Mouse (Mus musculus): ENCODE measurements around the gene Clec2g. TPM values are rescaled to one million over a fixed set of nuclear protein-coding genes. Genes with fewer than 3 reads are reported as not detected.
"Not testable (repeated sequence)": the region's sequence is repeated elsewhere in the genome, so short reads cannot be mapped to it uniquely, and the experiment has no call there.

Gene Clec2g
- total and polyA plus RNA-seq, 2 experiments from 2014 or later: not detected

GRCm38 (mm10) chr6:128994742-128995141, 60.6 kb downstream of the Clec2g start:
- H3K4me2 ChIP-seq (ENCODE audit: low read depth): no peak overlapping the region
- no peaks in the 10 kb centered on the region for H3K36me3 ChIP-seq (ENCODE audit: insufficient read depth)
- H3K4me1 ChIP-seq (ENCODE audit: insufficient read depth): no peaks in the 10 kb centered on the region
- no peaks in the 10 kb centered on the region for H3K9me3 ChIP-seq (ENCODE audit: low read length)
- H3K4me3 ChIP-seq (ENCODE audit: low read depth, low read length): no peak overlapping the region
- no peaks in the 10 kb centered on the region for H3K27me3 ChIP-seq (ENCODE audit: insufficient read depth, low read length)
- ATAC-seq (no peak), DNase-seq (no peak)
- 26% methylated on average over 5 of the region's 5 CpGs for WGBS
- no peak overlapping the region for H3K9ac ChIP-seq
- H3K27ac ChIP-seq (ENCODE audit: low read depth, low read length): no peak overlapping the region
- TF ChIP-seq CTCF (IDR thresholded peaks at IDR 0.05; ENCODE audit: low read depth): no peak

GRCm38 (mm10) chr6:128995250-128996053, 61.3 kb downstream of the Clec2g start:
- Histone ChIP-seq H3K9me3 (ENCODE audit: low read length) (no peaks in the 10 kb centered on the region), H3K27ac (ENCODE audit: low read depth, low read length) (no peak overlapping the region), H3K27me3 (ENCODE audit: insufficient read depth, low read length) (no peaks in the 10 kb centered on the region), H3K4me1 (ENCODE audit: insufficient read depth) (no peaks in the 10 kb centered on the region), H3K4me3 (ENCODE audit: low read depth, low read length) (no peak overlapping the region), H3K9ac (no peak overlapping the region), H3K36me3 (ENCODE audit: insufficient read depth) (no peaks in the 10 kb centered on the region), H3K4me2 (ENCODE audit: low read depth) (no peak overlapping the region)
- no peak for DNase-seq
- WGBS: 86% methylated on average over 7 of the region's 7 CpGs
- no peak for TF ChIP-seq CTCF (IDR thresholded peaks at IDR 0.05; ENCODE audit: low read depth)
- ATAC-seq: no peak

- Histone ChIP-seq H3K9me3 (ENCODE audit: low read length) (no peaks in the 10 kb centered on the region), H3K27me3 (ENCODE audit: insufficient read depth, low read length) (no peaks in the 10 kb centered on the region), H3K27ac (ENCODE audit: low read depth, low read length) (no peak overlapping the region), H3K4me1 (ENCODE audit: insufficient read depth) (no peaks in the 10 kb centered on the region), H3K4me2 (ENCODE audit: low read depth) (no peak overlapping the region), H3K4me3 (ENCODE audit: low read depth, low read length) (no peak overlapping the region), H3K36me3 (ENCODE audit: insufficient read depth) (no peaks in the 10 kb centered on the region), H3K9ac (no peak overlapping the region)
- no peak for TF ChIP-seq CTCF (IDR thresholded peaks at IDR 0.05; ENCODE audit: low read depth)
- 53% methylated on average over 3 of the region's 3 CpGs for WGBS
- DNase-seq (no peak), ATAC-seq (no peak)
Observed at GRCm38 (mm10) chr6:128996054-128996767, 62.0 kb downstream of the Clec2g start.

GRCm38 (mm10) chr6:128996768-128997442, 62.7 kb downstream of the Clec2g start:
- Histone ChIP-seq H3K36me3 (ENCODE audit: insufficient read depth) (no peaks in the 10 kb centered on the region), H3K4me2 (ENCODE audit: low read depth) (no peak overlapping the region), H3K9me3 (ENCODE audit: low read length) (no peaks in the 10 kb centered on the region), H3K27me3 (ENCODE audit: insufficient read depth, low read length) (no peaks in the 10 kb centered on the region), H3K4me1 (ENCODE audit: insufficient read depth) (no peaks in the 10 kb centered on the region), H3K9ac (no peak overlapping the region), H3K4me3 (ENCODE audit: low read depth, low read length) (no peak overlapping the region), H3K27ac (ENCODE audit: low read depth, low read length) (no peak overlapping the region)
- WGBS: 45% methylated on average over 13 of the region's 13 CpGs
- DNase-seq (no peak), ATAC-seq (no peak)
- TF ChIP-seq CTCF (IDR thresholded peaks at IDR 0.05; ENCODE audit: low read depth): no peak

- Histone ChIP-seq H3K4me2 (ENCODE audit: low read depth) (no peak overlapping the region), H3K4me1 (ENCODE audit: insufficient read depth) (no peaks in the 10 kb centered on the region), H3K36me3 (ENCODE audit: insufficient read depth) (no peaks in the 10 kb centered on the region), H3K27ac (ENCODE audit: low read depth, low read length) (no peak overlapping the region), H3K9ac (no peak overlapping the region), H3K9me3 (ENCODE audit: low read length) (no peaks in the 10 kb centered on the region), H3K4me3 (ENCODE audit: low read depth, low read length) (no peak overlapping the region), H3K27me3 (ENCODE audit: insufficient read depth, low read length) (no peaks in the 10 kb centered on the region)
- no peak for TF ChIP-seq CTCF (IDR thresholded peaks at IDR 0.05; ENCODE audit: low read depth)
- WGBS: 89% methylated on average over 2 of the region's 2 CpGs
- no peak for DNase-seq
- no peak for ATAC-seq
Observed at GRCm38 (mm10) chr6:129001392-129001791, 67.2 kb downstream of the Clec2g start.

GRCm38 (mm10) chr6:129008552-129008951, 74.4 kb downstream of the Clec2g start:
- WGBS: 90% methylated on average over 8 of the region's 8 CpGs
- no peak overlapping the region for H3K4me3 ChIP-seq (ENCODE audit: low read depth, low read length)
- H3K36me3 ChIP-seq (ENCODE audit: insufficient read depth): no peaks in the 10 kb centered on the region
- no peak for TF ChIP-seq CTCF (IDR thresholded peaks at IDR 0.05; ENCODE audit: low read depth)
- no peaks in the 10 kb centered on the region for H3K27me3 ChIP-seq (ENCODE audit: insufficient read depth, low read length)
- ATAC-seq (no peak), DNase-seq (no peak)
- no peak overlapping the region for H3K4me2 ChIP-seq (ENCODE audit: low read depth)
- no peak overlapping the region for H3K27ac ChIP-seq (ENCODE audit: low read depth, low read length)
- no peaks in the 10 kb centered on the region for H3K9me3 ChIP-seq (ENCODE audit: low read length)
- no peaks in the 10 kb centered on the region for H3K4me1 ChIP-seq (ENCODE audit: insufficient read depth)
- H3K9ac ChIP-seq: no peak overlapping the region

GRCm38 (mm10) chr6:129009846-129010504, 75.8 kb downstream of the Clec2g start:
- not testable (repeated sequence) for H3K9me3 ChIP-seq (ENCODE audit: low read length); H3K27ac ChIP-seq (ENCODE audit: low read depth, low read length); H3K36me3 ChIP-seq (ENCODE audit: insufficient read depth); H3K27me3 ChIP-seq (ENCODE audit: insufficient read depth, low read length); ATAC-seq; H3K4me3 ChIP-seq (ENCODE audit: low read depth, low read length); DNase-seq; H3K4me2 ChIP-seq (ENCODE audit: low read depth); H3K4me1 ChIP-seq (ENCODE audit: insufficient read depth); H3K9ac ChIP-seq
- WGBS: 84% methylated on average over 7 of the region's 7 CpGs

Data from forebrain, postnatal 0 days (tissue).